In genomic region chr1:138848511-138849109, GRCm38 (mm10) we compare ENCODE assay signal across 8 mouse cellular contexts. TPM values are rescaled to one million over a fixed set of nuclear protein-coding genes. Genes with fewer than 3 reads are reported as not detected.
A peak's percentile ranks its signal among the peaks of the same experiment; 100 is the strongest.
DNase-seq lines count a peak whose midpoint lies in the region; ATAC-seq lines count a peak whose summit lies in the region.

Gene Lhx9, minus strand, starts transcription at chr1:138848577.

- no peak for DNase-seq in lung, postnatal 10 days
- DNase-seq in hindbrain, embryonic 14.5 days (ENCODE audit: low spot score), result no peak
- DNase-seq in thymus, postnatal 25 days, result no peak
- no peak for DNase-seq in right cerebral cortex, postnatal 4 days

- H3K36me3 ChIP-seq in lung, embryonic 16.5 days (ENCODE audit: control insufficient read depth, insufficient read depth, low read length), result peaks cover 8% of the 10 kb centered on the region
- H3K36me3 ChIP-seq in embryonic facial prominence, embryonic 12.5 days, result no peaks in the 10 kb centered on the region
- peaks cover 4% of the 10 kb centered on the region; the same call in 1 of the 2 replicates for H3K36me3 ChIP-seq in hindbrain, embryonic 14.5 days (replicated peaks; ENCODE audit: control insufficient read depth, insufficient read depth)
- H3K36me3 ChIP-seq in liver, embryonic 16.5 days (ENCODE audit: control insufficient read depth, insufficient read depth), result no peaks in the 10 kb centered on the region
- H3K36me3 ChIP-seq in stomach, embryonic 16.5 days (ENCODE audit: control insufficient read depth, insufficient read depth, low read length), result no peaks in the 10 kb centered on the region

- no peak within 1 kb of the TSS for H3K27ac ChIP-seq in lung, embryonic 16.5 days (ENCODE audit: low read length)
- H3K27ac ChIP-seq in embryonic facial prominence, embryonic 12.5 days, result no peak within 1 kb of the TSS
- H3K27ac ChIP-seq in hindbrain, embryonic 14.5 days, result peak within 1 kb of the TSS; percentile 47
- no peak within 1 kb of the TSS for H3K27ac ChIP-seq in liver, embryonic 16.5 days (ENCODE audit: low read length)
- no peak within 1 kb of the TSS for H3K27ac ChIP-seq in stomach, embryonic 16.5 days (ENCODE audit: low read length)

- peaks cover 15% of the 10 kb centered on the region for H3K4me1 ChIP-seq in lung, embryonic 16.5 days (replicated peaks; ENCODE audit: control insufficient read depth, insufficient read depth, low read length)
- H3K4me1 ChIP-seq in embryonic facial prominence, embryonic 12.5 days, result peaks cover 14% of the 10 kb centered on the region
- H3K4me1 ChIP-seq in hindbrain, embryonic 14.5 days (replicated peaks; ENCODE audit: control insufficient read depth, insufficient read depth, low read length), result peaks cover 8% of the 10 kb centered on the region; the same call in 1 of the 2 replicates
- H3K4me1 ChIP-seq in liver, embryonic 16.5 days (ENCODE audit: control insufficient read depth, low read depth, low read length), result peaks cover 7% of the 10 kb centered on the region
- H3K4me1 ChIP-seq in stomach, embryonic 16.5 days (ENCODE audit: control insufficient read depth, insufficient read depth, low read length), result peaks cover 9% of the 10 kb centered on the region

- peak within 1 kb of the TSS; percentile 47 for H3K4me2 ChIP-seq in lung, embryonic 16.5 days (ENCODE audit: low read depth, low read length)
- peak within 1 kb of the TSS; percentile 53 for H3K4me2 ChIP-seq in embryonic facial prominence, embryonic 12.5 days (replicated peaks)
- H3K4me2 ChIP-seq in hindbrain, embryonic 14.5 days (replicated peaks), result peak within 1 kb of the TSS; percentile 51
- peak within 1 kb of the TSS; percentile 40 for H3K4me2 ChIP-seq in liver, embryonic 16.5 days (ENCODE audit: low read depth, low read length)
- H3K4me2 ChIP-seq in stomach, embryonic 16.5 days (ENCODE audit: low read depth, low read length), result peak within 1 kb of the TSS; percentile 50

- peak; percentile 65 for ATAC-seq in lung, embryonic 16.5 days (ENCODE audit: low read depth)
- peak; percentile 75 for ATAC-seq in embryonic facial prominence, embryonic 12.5 days (ENCODE audit: insufficient number of reproducible peaks, insufficient read depth, low FRiP score, low TSS enrichment)
- ATAC-seq in hindbrain, embryonic 14.5 days (ENCODE audit: low FRiP score), result peak; percentile 42
- ATAC-seq in liver, embryonic 16.5 days (ENCODE audit: low read depth), result peak; percentile 24
- peak; percentile 51; the same call in 1 of the 2 replicates for ATAC-seq in stomach, embryonic 16.5 days (ENCODE audit: insufficient read depth, low FRiP score)

- H3K4me3 ChIP-seq in lung, embryonic 16.5 days (ENCODE audit: low read length), result peak within 1 kb of the TSS; percentile 33
- H3K4me3 ChIP-seq in embryonic facial prominence, embryonic 12.5 days, result peak within 1 kb of the TSS; percentile 34
- H3K4me3 ChIP-seq in hindbrain, embryonic 14.5 days (replicated peaks; ENCODE audit: low read length), result peak within 1 kb of the TSS; percentile 34
- H3K4me3 ChIP-seq in liver, embryonic 16.5 days (ENCODE audit: low read depth, low read length), result peak within 1 kb of the TSS; percentile 33
- peak within 1 kb of the TSS; percentile 34 for H3K4me3 ChIP-seq in stomach, embryonic 16.5 days (replicated peaks; ENCODE audit: low read length)

- no peaks in the 10 kb centered on the region for H3K9me3 ChIP-seq in lung, embryonic 16.5 days (ENCODE audit: control insufficient read depth, low read length)
- no peaks in the 10 kb centered on the region for H3K9me3 ChIP-seq in embryonic facial prominence, embryonic 12.5 days
- no peaks in the 10 kb centered on the region for H3K9me3 ChIP-seq in hindbrain, embryonic 14.5 days (ENCODE audit: control insufficient read depth, low read length)
- H3K9me3 ChIP-seq in liver, embryonic 16.5 days (replicated peaks; ENCODE audit: control insufficient read depth, low read length), result no peaks in the 10 kb centered on the region
- H3K9me3 ChIP-seq in stomach, embryonic 16.5 days (replicated peaks; ENCODE audit: control insufficient read depth, low read length), result no peaks in the 10 kb centered on the region

- 0% methylated on average over 33 of the region's 33 CpGs for WGBS in lung, embryonic 16.5 days
- under 1% methylated on average over 33 of the region's 33 CpGs for WGBS in embryonic facial prominence, embryonic 12.5 days
- under 1% methylated on average over 33 of the region's 33 CpGs for WGBS in hindbrain, embryonic 14.5 days
- 2% methylated on average over 33 of the region's 33 CpGs for WGBS in liver, embryonic 16.5 days (ENCODE audit: insufficient replicate concordance)
- 1% methylated on average over 33 of the region's 33 CpGs for WGBS in stomach, embryonic 16.5 days

- H3K27me3 ChIP-seq in lung, embryonic 16.5 days (ENCODE audit: control insufficient read depth, insufficient read depth, low read depth, low read length), result peaks cover 67% of the 10 kb centered on the region
- H3K27me3 ChIP-seq in embryonic facial prominence, embryonic 12.5 days, result peaks cover 76% of the 10 kb centered on the region
- peaks cover 65% of the 10 kb centered on the region for H3K27me3 ChIP-seq in hindbrain, embryonic 14.5 days (ENCODE audit: control insufficient read depth, insufficient read depth, low read length)
- peaks cover 64% of the 10 kb centered on the region for H3K27me3 ChIP-seq in liver, embryonic 16.5 days (ENCODE audit: control insufficient read depth, insufficient read depth, low read depth, low read length)
- H3K27me3 ChIP-seq in stomach, embryonic 16.5 days (ENCODE audit: control insufficient read depth, insufficient read depth, low read length), result peaks cover 61% of the 10 kb centered on the region

- H3K9ac ChIP-seq in lung, embryonic 16.5 days (ENCODE audit: low read length), result 0 out of 2 replicates have a peak within 1 kb of the TSS, but pooled peaks have one; percentile 14
- H3K9ac ChIP-seq in embryonic facial prominence, embryonic 12.5 days, result peak within 1 kb of the TSS; percentile 15; the same call in 1 of the 2 replicates
- peak within 1 kb of the TSS; percentile 25 for H3K9ac ChIP-seq in hindbrain, embryonic 14.5 days
- H3K9ac ChIP-seq in liver, embryonic 16.5 days (ENCODE audit: low read depth, low read length), result no peak within 1 kb of the TSS
- H3K9ac ChIP-seq in stomach, embryonic 16.5 days (ENCODE audit: low read length), result no peak within 1 kb of the TSS

RNA-seq across cellular contexts. Expression of gene Lhx9, which starts in this region (rescaled TPM):
- 0.14 TPM in 1 of 2 replicates, not detected in the other for polyA plus RNA-seq in lung, embryonic 16.5 days (2015; fragmentation: Nextera tagmentation; extraction: Ambion mirVana)
- polyA plus RNA-seq in embryonic facial prominence, embryonic 12.5 days (2016; fragmentation: Nextera tagmentation; extraction: Ambion mirVana), result 0.91 and 1.3 TPM in 2 replicates
- 9.5 and 18.5 TPM in 2 replicates for polyA plus RNA-seq in hindbrain, embryonic 14.5 days (2014; fragmentation: Nextera tagmentation; extraction: Ambion mirVana)
- 0.02 TPM in 1 of 2 replicates, not detected in the other for polyA plus RNA-seq in liver, embryonic 16.5 days (2015; fragmentation: Nextera tagmentation; extraction: Ambion mirVana)
- 0.87 and 1.2 TPM in 2 replicates for polyA plus RNA-seq in stomach, embryonic 16.5 days (2015; fragmentation: Nextera tagmentation; extraction: Ambion mirVana)

Comparison
In these comparisons a context has a peak if more than half of its experiments do, and no peak if none do; other contexts are left out.
1. Peak in ATAC-seq, H3K4me3 ChIP-seq, H3K9ac ChIP-seq and H3K4me2 ChIP-seq in lung, embryonic 16.5 days; RNA of the gene not detected or under 1 TPM.
2. Peak in ATAC-seq, H3K4me3 ChIP-seq and H3K4me2 ChIP-seq in liver, embryonic 16.5 days; RNA of the gene not detected or under 1 TPM.
3. ATAC-seq: peak in every context shown above with its lines; median percentile 75 in embryonic facial prominence, embryonic 12.5 days; 65 in lung, embryonic 16.5 days; 51 in stomach, embryonic 16.5 days; 42 in hindbrain, embryonic 14.5 days; 24 in liver, embryonic 16.5 days.
4. H3K9ac ChIP-seq: peak in embryonic facial prominence, embryonic 12.5 days (single experiment) and hindbrain, embryonic 14.5 days (single experiment); none in liver, embryonic 16.5 days (single experiment) and stomach, embryonic 16.5 days (single experiment).
5. Peak in every context shown above with its lines, with median percentiles within 50 percentile points of each other: H3K4me2 ChIP-seq and H3K4me3 ChIP-seq.